Mouse (Mus musculus): ENCODE results near the gene Arhgef15. TPM values are rescaled to one million over a fixed set of nuclear protein-coding genes. Genes with fewer than 3 reads are reported as not detected.
A peak's percentile ranks its signal among the peaks of the same experiment; 100 is the strongest.

The Arhgef15 gene
- polyA plus RNA-seq, 2 experiments from 2014 or later: 0.16 to 0.19 TPM

DNA sequence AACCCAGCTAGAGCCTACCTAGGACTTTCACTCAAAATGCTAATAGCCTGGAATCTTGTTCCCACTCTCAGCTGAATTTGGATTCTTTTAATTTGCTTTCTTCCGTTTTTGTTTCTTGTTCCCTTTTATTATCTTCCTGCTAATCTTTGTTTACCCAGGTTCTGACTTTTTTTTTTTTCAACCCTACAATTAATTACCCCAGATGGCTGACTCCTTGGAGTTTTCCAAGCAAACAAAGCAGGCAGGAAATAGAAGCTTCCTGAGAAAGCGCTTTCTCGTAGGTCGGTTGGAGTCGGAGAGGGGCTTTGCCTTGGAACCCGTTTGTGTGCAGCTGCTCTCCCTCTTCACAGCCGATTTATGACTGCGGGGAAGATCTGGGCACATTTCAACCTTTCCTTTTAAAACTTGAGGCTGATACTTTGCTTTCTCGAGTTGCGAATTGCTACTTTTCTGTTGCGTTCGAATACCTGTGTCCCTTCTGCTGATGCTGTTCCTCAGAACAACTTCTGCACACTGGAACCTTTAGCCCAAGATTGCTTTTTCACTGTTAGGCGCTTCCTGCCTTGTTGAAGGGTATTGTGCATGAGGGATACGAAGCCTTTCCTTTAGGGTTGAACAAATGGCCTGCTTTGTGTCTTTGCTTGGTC lies 45.6 kb downstream of the Arhgef15 start:
- no peak for ATAC-seq

DNA sequence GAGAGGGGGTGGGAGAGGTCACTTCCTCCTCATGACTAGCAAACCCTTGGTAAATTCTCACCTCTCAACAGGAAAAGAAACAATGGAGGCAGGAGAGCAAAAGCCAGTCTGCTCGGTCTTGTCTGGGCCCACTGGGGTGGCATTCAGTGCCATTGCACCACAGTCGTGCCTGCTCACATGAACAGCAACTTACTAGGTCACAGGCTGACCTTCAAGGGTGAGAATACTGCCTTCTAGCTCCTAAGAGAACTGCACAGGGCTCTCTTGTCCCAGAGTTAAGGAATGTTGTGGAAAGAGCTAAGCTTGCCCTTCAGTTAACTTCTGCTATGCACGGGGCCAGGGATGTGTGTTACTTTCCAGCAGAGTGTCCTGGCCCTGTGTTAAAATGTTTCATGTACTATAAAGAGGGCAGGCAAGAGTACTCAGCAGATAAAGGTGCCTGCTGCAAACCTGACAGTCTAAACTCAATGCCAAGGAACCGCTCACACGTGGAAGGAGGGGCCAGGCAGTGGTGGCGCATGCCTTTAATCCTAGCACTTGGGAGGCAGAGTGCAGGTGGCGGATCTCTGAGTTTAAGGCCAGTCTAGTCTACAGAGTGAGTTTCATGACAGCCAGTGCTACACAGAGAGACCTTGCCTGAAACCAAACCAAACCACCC lies 48.3 kb downstream of the Arhgef15 start:
- no peak for ATAC-seq

DNA sequence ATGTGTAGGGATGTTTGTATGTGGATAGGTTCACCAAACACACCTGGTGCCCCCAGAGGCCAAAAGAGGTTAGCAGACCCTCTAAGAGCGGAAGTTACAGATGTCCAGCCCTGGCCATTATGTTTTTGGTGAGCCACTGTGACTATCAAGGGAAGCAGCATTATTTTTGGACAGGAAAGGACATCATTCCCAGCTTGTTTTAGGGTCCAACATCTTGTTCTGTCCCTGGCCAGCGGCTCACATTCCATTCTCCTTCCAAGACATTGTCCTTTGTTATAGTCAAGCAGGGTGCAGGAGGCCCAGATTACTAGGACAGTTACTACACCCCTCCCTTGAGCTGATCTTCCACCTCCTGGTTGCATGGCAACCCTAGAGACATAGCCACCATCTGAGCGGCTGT lies 50.0 kb downstream of the Arhgef15 start:
- ATAC-seq: no peak

DNA sequence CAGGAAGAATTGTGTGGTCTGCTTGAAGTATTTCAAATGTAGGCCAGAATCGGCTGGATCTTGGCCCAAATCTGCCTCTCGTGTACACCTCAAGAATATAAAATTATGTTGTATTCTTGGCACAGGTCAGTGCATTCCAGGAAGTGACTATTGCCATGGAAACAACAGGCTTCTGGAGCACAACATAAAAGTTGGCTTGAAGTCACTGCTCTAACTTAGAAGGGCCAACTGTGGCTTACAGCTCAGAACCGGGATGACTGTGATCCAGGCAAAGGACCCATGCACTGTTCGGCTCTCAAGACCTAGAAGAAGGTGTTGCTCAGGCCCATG lies 50.9 kb downstream of the Arhgef15 start:
- ATAC-seq: no peak

DNA sequence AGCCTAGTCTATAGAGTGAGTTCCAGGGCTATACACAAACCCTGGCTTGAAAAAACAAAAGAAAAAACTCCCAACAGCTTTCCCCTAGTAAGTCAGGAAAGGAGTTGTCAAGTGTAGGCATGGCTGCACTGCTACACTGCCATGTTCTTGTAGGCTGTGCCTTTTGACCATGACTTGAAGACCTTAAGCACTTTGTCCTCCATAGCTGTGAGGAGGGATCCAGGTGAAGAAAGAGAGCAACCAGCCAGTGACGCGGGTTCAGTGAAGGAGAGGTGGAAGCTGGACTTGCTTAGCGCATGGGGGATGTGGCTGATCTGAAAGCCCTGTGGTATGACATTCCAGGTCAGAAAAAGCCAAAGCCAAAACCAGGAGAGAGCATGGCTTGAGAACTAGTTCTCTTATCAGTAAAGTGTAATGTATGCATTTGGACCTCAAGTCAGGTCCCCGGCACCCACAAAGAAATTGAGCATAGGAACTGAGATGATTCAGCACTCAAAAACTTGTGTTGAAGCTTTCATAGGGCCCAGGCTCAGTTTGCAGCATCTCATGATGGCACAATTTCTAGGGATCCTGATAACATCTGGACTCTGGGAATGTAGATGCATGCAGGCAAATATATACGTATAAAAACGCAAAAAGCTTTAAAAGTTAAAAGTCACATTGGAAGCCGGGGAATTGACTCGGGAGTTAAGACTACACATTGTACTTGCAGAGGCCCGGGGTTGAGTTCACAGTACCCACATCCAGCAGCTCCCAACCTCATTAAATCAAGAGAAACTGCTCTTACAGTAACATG lies 51.4 kb downstream of the Arhgef15 start:
- no peak for ATAC-seq

DNA sequence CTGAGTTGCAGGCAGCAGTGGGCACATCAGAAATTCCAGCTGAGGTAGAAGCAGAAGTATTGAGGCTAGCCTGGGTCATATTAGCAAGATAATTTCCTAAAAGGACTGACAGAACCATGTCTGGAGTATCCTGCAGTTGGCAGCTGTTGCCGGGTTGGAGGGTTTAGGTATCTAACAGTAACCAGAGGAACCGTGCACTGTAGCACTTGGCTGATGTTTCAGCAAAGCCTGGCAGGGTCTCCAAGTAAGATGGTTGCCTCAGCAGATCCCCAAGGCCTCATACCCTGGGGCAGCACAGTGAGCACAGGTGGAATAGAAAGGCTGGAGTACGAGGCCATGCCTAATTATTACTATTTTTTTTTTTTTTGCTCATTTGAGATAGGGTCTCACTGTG lies 52.1 kb downstream of the Arhgef15 start:
- ATAC-seq: no peak

DNA sequence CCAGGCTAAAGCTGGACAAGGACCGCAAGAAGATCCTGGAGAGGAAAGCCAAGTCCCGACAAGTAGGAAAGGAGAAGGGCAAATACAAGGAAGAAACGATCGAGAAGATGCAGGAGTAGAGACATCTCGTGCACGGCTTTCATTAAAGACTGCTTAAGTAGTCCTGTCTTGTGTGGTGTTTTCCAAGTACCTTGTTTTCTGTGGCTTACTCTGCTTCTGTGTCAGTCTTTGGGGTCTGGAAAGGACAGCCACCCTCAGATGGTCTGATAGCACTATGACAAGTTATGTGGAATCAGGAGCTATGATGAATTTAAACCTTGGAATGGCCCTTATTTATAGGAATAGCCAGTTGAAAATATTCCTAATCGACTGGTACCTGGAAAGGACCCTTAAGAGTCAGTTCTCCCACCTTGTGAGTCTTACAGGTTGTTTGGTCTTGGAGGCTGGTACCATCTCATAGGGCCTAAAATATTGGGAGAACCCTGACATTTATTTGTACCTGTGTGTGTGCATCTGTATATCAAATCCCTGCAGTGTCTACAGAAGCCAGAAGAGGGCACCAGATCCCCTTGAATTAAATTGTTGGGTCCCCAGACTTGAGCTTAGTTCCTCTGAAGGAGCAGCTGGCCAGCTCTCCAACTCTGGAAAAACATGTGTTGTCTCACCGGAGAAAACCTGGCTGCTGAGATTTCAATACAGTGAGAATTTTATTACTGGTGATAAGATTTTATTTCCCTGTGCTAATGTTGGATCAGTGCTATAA lies 52.7 kb downstream of the Arhgef15 start:
- no peak for ATAC-seq

DNA sequence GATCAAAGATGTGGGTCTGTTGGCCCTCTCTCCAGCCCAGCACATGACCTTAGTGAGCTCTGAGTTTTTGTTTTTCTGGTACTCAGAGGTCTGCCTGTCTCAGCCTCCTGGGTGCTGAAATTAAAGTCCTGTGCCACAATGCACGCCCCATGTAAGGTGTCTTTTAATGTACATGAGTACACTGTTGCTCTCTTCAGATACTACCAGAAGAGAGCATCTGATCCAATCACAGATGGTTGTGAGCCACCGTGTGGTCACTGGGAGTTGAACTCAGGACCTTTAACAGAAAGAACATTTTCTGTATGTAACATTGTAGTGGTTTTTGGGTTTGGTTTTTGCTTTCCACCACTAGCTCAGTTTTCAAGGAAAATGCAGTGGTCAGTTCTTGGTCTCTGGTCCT lies 53.5 kb downstream of the Arhgef15 start:
- ATAC-seq: no peak

DNA sequence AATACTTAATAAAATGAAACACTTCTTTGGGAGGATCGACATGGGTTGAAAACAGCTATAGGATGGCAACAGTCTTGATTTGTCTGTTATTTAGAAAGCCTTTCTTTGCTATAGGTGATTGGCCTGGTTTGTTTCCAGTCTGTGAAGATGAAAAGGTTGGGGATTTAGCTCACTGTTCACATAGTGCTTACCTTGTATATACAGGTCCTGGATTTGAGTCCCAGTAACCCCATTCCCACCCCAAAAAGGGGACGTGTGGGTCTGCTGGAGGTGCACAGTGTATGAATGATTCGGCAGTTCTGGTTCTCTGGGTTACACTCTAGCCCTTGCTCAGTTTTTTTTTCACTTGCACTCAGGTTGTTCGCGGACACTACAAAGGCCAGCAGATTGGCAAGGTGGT lies 54.5 kb downstream of the Arhgef15 start:
- ATAC-seq: no peak

DNA sequence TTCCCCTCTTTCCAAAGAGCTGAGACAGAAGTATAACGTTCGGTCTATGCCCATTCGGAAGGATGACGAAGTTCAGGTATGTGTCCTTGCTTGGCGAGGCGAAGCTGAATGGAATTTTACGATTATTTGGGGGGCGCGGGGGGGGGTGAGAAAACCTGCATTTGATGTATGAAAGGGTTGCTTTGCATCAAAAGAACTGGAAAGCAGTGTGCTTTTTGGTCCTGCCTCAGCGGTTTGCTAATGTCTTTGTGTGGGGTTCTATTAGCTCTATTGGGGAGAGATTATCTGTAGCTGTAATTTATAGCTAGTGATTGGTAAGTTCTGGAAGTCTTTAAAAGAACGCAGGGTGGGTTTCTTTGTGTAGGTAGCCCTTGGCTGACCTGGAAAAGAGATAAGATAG lies 54.9 kb downstream of the Arhgef15 start:
- no peak for ATAC-seq

DNA sequence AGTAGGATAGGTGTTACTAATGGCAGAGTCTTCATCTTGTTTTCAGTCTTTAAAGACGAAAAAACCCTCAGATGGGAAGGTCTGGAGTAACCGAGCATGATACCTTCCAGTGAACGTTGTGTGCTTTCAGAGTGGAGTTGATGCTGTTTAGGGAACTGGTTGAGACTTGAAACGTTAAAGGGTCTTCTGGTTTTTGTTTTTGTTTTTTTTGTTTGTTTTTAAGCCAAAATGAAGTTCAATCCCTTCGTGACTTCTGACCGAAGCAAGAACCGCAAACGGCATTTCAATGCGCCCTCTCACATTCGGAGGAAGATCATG lies 55.3 kb downstream of the Arhgef15 start:
- ATAC-seq: no peak

DNA sequence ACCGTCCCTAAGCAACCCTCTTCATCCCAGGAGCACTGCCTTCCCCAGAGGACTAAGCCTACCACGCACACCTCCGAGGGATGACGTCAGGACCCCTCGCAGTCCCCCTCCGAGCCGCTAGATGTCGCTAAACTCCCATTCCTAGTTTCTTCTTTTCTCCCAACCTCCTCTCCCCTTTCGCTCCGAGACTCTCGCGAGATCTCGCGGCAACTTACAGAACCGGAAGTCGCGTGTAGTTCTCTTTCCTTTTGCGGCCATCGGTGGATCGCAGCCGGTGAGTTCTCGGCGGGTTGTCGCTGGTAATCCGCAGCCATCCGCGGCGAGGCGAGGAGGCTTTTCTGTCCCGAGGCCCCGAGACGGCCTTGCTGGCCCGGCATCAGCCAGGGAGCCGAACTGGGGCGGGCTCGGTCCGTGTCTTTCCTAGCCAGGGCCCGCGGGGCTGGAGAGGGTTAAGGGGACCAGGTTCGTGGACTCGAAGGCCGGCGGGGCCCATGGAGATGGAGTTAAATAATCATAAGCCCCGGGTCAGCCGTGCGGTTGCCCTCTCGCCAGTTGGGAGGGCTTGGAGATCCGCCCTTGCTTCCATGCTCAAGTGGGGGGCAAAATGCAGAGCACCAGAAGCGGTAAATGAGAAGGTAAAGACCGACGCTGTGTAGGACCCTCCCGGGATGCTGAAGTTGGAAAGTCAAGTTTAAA lies 55.8 kb downstream of the Arhgef15 start, which contains the start of gene Rpl26:
Gene Rpl26 (plus strand): TSS at position 233 of the 696 bp plus-strand sequence.
- ATAC-seq: peak; percentile 90

DNA sequence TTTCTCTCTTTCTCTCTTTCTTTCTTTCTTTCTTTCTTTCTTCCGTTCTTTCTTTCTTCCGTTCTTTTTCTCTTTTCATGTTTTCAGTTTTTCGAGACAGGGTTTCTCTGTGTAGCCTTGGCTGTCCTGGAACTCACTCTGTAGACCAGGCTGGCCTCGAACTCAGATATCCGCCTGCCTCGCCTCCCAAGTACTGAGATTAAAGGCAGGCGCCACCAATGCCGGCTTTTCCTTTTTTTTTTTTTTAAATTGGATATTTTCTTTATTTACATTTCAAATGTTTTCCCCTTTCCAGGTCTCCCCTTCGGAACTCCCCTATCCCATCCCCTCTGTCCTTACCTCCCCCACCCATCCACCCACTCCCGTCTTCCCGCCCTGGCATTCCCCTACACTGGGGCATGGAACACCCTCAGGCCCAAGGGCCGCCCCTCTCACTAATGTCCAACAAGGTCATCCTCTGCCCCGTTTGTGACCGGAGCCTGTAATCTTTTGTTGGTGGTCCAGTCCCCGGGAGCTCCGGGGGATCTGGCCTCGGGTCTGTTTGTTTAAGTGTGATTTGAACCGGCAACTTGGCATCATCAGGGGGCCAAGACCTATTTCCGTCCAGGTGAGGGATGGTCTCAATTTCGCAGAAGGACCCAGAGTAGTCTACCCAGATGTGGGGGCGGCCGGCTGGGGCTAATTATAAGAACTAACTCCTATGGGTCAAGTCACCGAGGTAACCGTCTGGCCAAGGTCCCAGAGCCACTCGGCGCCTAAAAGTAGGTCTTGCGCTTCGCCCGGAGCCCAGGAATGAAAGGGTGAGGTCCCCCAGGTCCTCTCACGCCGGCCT lies 56.5 kb downstream of the Arhgef15 start:
- ATAC-seq: no peak

DNA sequence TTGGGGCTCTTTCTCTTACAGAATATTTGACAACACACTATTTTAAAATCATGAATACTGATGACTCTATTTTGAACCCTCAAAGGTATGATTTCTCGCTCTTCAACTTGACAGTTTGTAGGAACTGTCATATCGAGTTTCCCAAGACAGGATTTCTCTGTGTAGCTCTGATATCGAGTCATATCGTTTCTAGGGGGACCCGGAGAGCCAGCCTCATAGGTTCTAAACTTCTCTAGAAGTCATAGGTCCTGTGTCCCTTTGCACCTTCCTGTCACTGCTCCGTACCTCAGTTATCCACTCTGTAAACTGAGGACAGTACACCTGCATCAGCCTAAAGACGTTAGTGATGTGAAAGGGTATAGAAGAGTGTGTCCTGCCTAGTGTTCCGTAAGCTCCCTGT lies 57.5 kb downstream of the Arhgef15 start:
- no peak for ATAC-seq

DNA sequence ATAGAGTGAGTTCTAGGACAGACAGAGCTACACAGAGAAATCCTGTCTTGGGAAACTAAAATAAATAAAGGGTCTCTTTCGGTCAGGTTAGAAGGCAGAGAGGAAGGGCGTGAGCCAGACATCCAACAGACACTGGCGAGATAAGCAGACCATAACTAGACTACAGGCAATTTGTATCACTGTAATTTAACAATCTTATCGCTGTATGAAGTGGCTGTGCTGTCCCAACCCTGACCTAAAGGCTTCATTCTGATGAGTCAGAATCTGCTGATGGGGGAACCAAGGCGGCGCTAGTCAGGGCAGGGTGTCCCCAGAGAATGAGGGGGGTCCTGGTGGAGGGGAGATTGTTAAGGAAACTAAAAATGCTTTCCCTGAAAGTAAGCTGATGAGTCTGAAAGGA lies 58.5 kb downstream of the Arhgef15 start:
- no peak for ATAC-seq

DNA sequence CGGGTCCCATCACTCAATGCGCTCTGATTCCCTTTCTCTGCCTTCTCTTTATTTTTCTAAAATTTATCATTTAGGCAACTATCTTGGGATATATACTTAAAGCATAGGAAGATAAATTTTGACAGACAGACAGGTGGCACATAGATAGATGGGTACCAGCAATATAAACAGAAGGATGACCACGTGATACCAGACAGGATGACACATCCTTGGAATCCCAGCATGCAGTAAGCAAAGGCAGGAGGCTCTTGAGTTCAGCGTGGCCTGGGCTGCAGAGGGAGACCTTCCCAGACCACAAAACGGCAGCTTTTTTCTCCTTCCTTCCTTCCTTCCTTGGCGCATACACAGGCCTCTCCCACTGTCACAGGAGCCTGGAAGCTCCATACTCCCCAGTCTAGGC lies 59.4 kb downstream of the Arhgef15 start:
- ATAC-seq: no peak

DNA sequence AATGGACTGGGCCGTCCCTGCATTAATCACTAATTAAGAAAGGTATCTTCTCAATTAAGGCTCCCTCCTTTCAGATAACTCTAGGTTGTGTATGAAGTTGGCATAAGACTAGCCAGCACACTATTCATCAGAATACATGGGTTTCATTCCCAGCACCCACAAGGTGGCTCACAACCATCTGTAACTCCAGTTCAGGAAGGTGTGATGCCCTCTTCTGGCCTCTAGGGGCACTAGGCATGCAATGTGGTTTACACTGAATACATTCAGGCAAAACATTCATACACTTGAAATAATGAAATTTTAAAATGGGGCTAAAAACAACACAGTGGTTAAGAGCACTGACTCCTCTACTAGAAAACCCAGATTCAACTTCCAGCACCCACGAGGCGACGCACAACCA lies 60.2 kb downstream of the Arhgef15 start:
- ATAC-seq: no peak

DNA sequence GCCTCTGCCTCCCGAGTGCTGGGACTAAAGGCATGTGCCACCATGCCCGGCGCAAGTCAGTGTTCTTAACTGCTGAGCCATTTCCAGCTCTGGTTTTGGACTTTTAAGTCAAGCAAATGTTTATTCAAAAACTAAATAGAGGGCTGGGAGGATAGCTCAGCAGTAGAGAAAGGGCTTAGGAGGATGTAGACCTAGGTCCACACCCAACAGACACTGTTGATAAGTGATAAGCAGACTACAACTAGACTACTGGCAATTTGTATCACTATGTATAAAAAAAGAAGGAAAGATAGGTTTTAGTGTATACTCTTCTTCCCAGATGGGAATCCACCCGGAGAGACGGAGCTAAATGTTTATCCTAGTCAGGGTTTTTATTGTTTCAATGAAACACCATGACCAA lies 61.0 kb downstream of the Arhgef15 start:
- ATAC-seq: no peak

DNA sequence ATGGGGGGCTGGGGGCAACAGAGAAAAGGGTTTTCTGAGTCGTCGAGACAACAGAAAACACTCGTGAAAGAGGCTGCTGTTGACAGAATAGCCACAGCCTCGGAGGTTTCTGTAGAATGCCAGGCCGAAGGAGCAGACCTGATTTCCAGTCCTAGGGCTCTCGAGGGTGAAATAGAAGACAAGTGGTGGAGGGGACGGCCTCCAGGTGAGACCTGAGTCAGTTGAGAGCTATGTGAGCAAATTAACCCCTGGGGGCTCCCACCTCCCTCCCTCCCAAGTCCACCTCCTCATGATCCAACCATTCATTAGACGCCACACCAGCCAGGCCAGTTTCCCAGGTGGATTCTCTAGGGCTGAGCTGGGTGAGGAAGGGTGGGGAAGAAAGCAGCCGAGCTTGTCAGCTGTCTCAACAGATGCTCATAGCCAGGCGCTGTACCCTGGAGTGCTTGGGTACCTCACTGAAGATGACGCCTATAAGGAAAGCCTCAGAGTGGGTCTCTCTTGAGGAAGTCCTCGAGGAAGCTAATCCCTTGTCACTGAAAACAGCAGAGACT lies 63.3 kb downstream of the Arhgef15 start:
- ATAC-seq: no peak
